Mouse (Mus musculus) forebrain, embryonic 16.5 days (tissue): ENCODE measurements at regions not wholly inside any gene's neighbourhood (a gene's known extent, or its start where the extent isn't known, plus 50 kb on each side); places are given as distances from the start of the nearest gene placed in this dataset.
A peak's percentile ranks its signal among the peaks of the same experiment; 100 is the strongest.

ENCODE experiments used
- ATAC-seq: fragments of 200-750 bp; cut with Nextera tagmentation; 2 replicates; pipeline ENCODE4 v1.8.0; 2017; ENCODE audit warnings: mild to moderate bottlenecking, moderate library complexity
- H3K27ac ChIP-seq: fragments of 300-500 bp; sonication (generic); 2 replicates; pipeline ENCODE4 v1.5.1; 2014; ENCODE audit warnings: low read length, control low read depth
- H3K27me3 ChIP-seq: fragments of 300-500 bp; sonication (generic); replicated peaks from 2 replicates; pipeline ENCODE4 v1.6.1; 2014; ENCODE audit warnings: low read length; ENCODE audit not compliant: control insufficient read depth, insufficient read depth
- H3K36me3 ChIP-seq: fragments of 300-500 bp; sonication (generic); 2 replicates; pipeline ENCODE4 v1.6.1; 2014; ENCODE audit not compliant: control insufficient read depth, insufficient read depth
- H3K4me1 ChIP-seq: fragments of 300-500 bp; sonication (generic); replicated peaks from 2 replicates; pipeline ENCODE4 v1.6.1; 2014; ENCODE audit warnings: low read length; ENCODE audit not compliant: control insufficient read depth, insufficient read depth
- H3K4me2 ChIP-seq: fragments of 300-500 bp; sonication (generic); 2 replicates; pipeline ENCODE4 v1.6.1; 2014; ENCODE audit warnings: mild to moderate bottlenecking, low read length, control low read depth
- H3K4me3 ChIP-seq: fragments of 300-500 bp; sonication (generic); replicated peaks from 2 replicates; pipeline ENCODE4 v1.5.1; 2014; ENCODE audit warnings: mild to moderate bottlenecking, low read length, control low read depth
- H3K9ac ChIP-seq: fragments of 300-500 bp; sonication (generic); replicated peaks from 2 replicates; pipeline ENCODE4 v1.6.1; 2014; ENCODE audit warnings: low read depth, low read length, control low read depth
- H3K9me3 ChIP-seq: fragments of 300-500 bp; sonication (generic); 2 replicates; pipeline ENCODE4 v1.6.1; 2016; ENCODE audit warnings: low read length; ENCODE audit not compliant: control insufficient read depth
- WGBS: fragments of 180-500 bp; shearing (Covaris S2); extraction: QIAGEN DNeasy Blood & Tissue Kit; methylation state at CpG from one replicate; pipeline ENCODE4 v1.1.7; 2014; 5-methylcytosine and 5-hydroxymethylcytosine counted together

DNA sequence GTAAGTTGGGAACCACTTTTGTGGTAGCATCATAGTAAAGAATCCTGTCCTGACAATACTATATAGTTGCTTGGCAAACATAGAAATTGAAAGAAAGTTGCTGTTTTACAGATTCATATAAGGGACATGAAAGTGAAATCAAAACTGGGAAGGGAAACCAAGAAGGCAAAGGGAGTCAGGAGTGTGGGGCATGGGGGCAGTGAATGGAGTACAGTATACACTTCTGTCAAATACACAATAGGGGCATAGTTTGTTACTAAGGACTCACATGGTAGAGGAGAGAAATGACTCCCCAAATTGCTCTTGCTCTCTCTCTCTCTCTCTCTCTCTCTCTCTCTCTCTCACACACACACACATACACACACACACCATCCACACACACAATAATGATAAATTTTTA is 185.1 kb downstream of the Kdr start:
- Histone ChIP-seq H3K4me2 (no peak overlapping the region), H3K4me3 (no peak overlapping the region), H3K27me3 (no peaks in the 10 kb centered on the region), H3K36me3 (no peaks in the 10 kb centered on the region), H3K4me1 (peaks cover 2% of the 10 kb centered on the region; the same call in 1 of the 2 replicates), H3K27ac (no peak overlapping the region), H3K9ac (no peak overlapping the region), H3K9me3 (no peaks in the 10 kb centered on the region)
- ATAC-seq, result no peak

GRCm38 (mm10) chr5:75791738-75792137 is 186.5 kb downstream of the Kdr start:
- no peak overlapping the region for H3K4me2 ChIP-seq
- H3K36me3 ChIP-seq, result no peaks in the 10 kb centered on the region
- H3K9me3 ChIP-seq, result no peaks in the 10 kb centered on the region
- no peak overlapping the region for H3K4me3 ChIP-seq
- WGBS, result 94% methylated on average over 8 of the region's 8 CpGs
- no peak overlapping the region for H3K9ac ChIP-seq
- no peaks in the 10 kb centered on the region for H3K27me3 ChIP-seq
- ATAC-seq, result no peak
- no peak overlapping the region for H3K27ac ChIP-seq
- peaks cover 2% of the 10 kb centered on the region; the same call in 1 of the 2 replicates for H3K4me1 ChIP-seq

GRCm38 (mm10) chr5:75788087-75788486 is 190.2 kb downstream of the Kdr start:
- no peak overlapping the region for H3K4me2 ChIP-seq
- no peak overlapping the region for H3K4me3 ChIP-seq
- peaks cover 2% of the 10 kb centered on the region; the same call in 1 of the 2 replicates for H3K4me1 ChIP-seq
- H3K27ac ChIP-seq, result no peak overlapping the region
- H3K36me3 ChIP-seq, result no peaks in the 10 kb centered on the region
- no peaks in the 10 kb centered on the region for H3K27me3 ChIP-seq
- ATAC-seq, result 0 out of 2 replicates have a peak, but pooled peaks have one; percentile 49
- no peaks in the 10 kb centered on the region for H3K9me3 ChIP-seq
- H3K9ac ChIP-seq, result no peak overlapping the region
- WGBS, result 8% methylated on average over 3 of the region's 3 CpGs

- H3K27ac ChIP-seq, result no peak overlapping the region
- peaks cover 2% of the 10 kb centered on the region; the same call in 1 of the 2 replicates for H3K4me1 ChIP-seq
- H3K9ac ChIP-seq, result no peak overlapping the region
- no peaks in the 10 kb centered on the region for H3K9me3 ChIP-seq
- no peak for ATAC-seq
- H3K4me2 ChIP-seq, result no peak overlapping the region
- no peak overlapping the region for H3K4me3 ChIP-seq
- no peaks in the 10 kb centered on the region for H3K27me3 ChIP-seq
- 95% methylated on average over 3 of the region's 3 CpGs for WGBS
- no peaks in the 10 kb centered on the region for H3K36me3 ChIP-seq
These were observed 192.1 kb downstream of the Kdr start for GRCm38 (mm10) chr5:75786196-75786595.

GRCm38 (mm10) chr5:75784998-75785593 is 193.2 kb downstream of the Kdr start:
- Histone ChIP-seq H3K4me2 (no peak overlapping the region), H3K27ac (no peak overlapping the region), H3K4me1 (peaks cover 2% of the 10 kb centered on the region; the same call in 1 of the 2 replicates), H3K36me3 (no peaks in the 10 kb centered on the region), H3K4me3 (no peak overlapping the region), H3K9me3 (no peaks in the 10 kb centered on the region), H3K27me3 (no peaks in the 10 kb centered on the region), H3K9ac (no peak overlapping the region)
- ATAC-seq, result no peak
- whole genome bisulfite sequencing, result 82% methylated on average over 8 of the region's 8 CpGs

- WGBS, result 86% methylated on average over 5 of the region's 5 CpGs
- Histone ChIP-seq H3K27ac (no peak overlapping the region), H3K9ac (no peak overlapping the region), H3K9me3 (peaks cover 5% of the 10 kb centered on the region; the same call in 1 of the 2 replicates), H3K27me3 (no peaks in the 10 kb centered on the region), H3K36me3 (no peaks in the 10 kb centered on the region), H3K4me2 (no peak overlapping the region), H3K4me3 (no peak overlapping the region), H3K4me1 (no peaks in the 10 kb centered on the region)
- no peak for ATAC-seq
These were observed 195.9 kb downstream of the Kit start for GRCm38 (mm10) chr5:75770592-75770991.

DNA sequence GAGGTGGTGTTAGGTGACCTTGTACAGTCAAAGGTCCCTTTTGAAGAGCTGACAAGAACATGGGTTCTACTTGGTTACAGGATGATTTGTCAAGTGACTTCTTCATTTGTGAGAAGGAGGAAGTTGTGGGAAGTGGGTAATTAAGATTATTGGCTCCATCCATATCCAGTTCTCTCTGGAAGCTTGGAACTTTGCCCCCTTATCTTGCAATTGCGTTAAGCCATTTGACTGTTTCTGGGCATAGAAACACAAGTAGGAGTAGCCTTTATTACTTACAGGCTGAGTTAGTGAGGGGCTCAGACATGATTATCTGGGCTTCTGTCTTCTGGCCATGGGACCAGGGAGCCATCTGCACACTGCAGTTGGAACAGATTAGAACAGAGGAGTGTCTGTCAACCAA is 192.5 kb downstream of the Kit start:
- Histone ChIP-seq H3K4me2 (no peak overlapping the region), H3K4me3 (no peak overlapping the region), H3K36me3 (no peaks in the 10 kb centered on the region), H3K27ac (no peak overlapping the region), H3K9me3 (peaks cover 5% of the 10 kb centered on the region; the same call in 1 of the 2 replicates), H3K4me1 (no peaks in the 10 kb centered on the region; the same call in 1 of the 2 replicates), H3K27me3 (no peaks in the 10 kb centered on the region), H3K9ac (no peak overlapping the region)
- 80% methylated on average over 1 of the region's 1 CpGs for WGBS
- no peak for ATAC-seq

DNA sequence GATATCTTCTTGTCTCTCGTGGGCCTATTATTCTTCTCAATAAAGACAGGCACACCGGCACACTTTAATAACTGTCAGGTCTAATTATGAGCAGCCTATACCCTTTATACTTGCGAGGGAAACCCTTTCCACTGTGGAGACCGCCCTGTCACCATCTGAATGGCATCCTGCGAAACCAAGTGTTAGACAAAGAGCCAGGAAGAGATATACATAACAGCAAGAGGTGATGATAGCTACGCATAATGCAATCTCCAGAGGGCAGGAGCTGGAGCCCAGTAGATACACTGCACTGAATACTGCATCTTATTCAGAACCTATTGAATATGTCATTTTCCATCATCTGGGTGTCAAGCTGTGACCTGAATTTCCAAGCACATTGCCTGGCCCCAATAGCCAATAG is 187.7 kb downstream of the Kit start:
- no peak overlapping the region for H3K9ac ChIP-seq
- H3K9me3 ChIP-seq, result peaks cover 5% of the 10 kb centered on the region; the same call in 1 of the 2 replicates
- no peak overlapping the region for H3K27ac ChIP-seq
- no peak overlapping the region for H3K4me3 ChIP-seq
- no peak overlapping the region for H3K4me2 ChIP-seq
- 57% methylated on average over 6 of the region's 6 CpGs for WGBS
- no peaks in the 10 kb centered on the region; the same call in 1 of the 2 replicates for H3K4me1 ChIP-seq
- no peak for ATAC-seq
- H3K27me3 ChIP-seq, result no peaks in the 10 kb centered on the region
- no peaks in the 10 kb centered on the region for H3K36me3 ChIP-seq

DNA sequence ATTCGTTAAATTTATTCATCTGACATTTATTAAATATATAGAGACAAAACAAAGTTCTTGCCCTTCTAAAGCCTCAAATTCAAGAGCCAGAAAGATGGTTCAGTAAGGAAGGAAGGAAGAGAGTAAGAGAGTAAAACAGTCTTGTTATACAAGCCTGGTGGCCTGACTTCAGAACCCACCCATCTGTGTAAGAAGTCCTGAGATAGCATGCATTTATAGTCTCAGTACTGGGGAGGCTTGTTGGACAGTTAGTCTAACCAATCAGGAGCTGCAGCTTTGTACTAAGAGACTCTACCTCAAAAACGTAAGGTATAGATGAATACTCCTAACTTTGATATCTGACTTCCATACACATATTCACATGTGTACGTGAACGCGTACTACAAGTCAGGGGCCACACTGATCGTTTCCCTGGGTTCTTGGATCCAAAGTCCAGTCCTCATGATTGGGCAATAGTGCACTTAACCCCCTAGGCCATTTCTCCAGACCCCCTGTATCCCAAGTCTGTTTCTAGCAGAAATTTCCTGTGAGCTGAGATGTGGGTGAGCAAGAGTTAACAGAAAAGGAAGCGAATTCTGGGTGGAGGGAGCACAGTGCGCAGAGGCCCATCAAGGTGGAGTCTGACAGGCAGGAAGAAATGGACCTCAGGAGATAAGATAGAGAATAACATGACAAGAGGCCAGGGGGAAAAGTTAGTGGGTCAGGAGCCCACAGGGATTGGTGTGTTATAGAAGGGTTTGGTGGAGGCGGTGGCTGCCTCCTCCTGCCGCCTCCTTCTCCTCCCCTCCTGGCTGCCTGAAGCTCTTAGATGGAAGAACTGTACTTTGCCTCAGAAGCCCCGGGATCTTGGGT is 187.0 kb downstream of the Kit start:
- peaks cover 2% of the 10 kb centered on the region; the same call in 1 of the 2 replicates for H3K9me3 ChIP-seq
- H3K4me1 ChIP-seq, result peaks cover 4% of the 10 kb centered on the region
- no peak overlapping the region for H3K27ac ChIP-seq
- no peak overlapping the region for H3K4me3 ChIP-seq
- no peak overlapping the region for H3K4me2 ChIP-seq
- no peak for ATAC-seq
- H3K9ac ChIP-seq, result no peak overlapping the region
- H3K36me3 ChIP-seq, result no peaks in the 10 kb centered on the region
- WGBS, result 86% methylated on average over 11 of the region's 11 CpGs
- no peaks in the 10 kb centered on the region for H3K27me3 ChIP-seq
